Mouse (Mus musculus): Measurements from ENCODE around the gene Cd99l2.

- no peak for TF ChIP-seq MAX (IDR thresholded peaks at IDR 0.05)
- no peak for TF ChIP-seq CTCF (IDR thresholded peaks at IDR 0.05; ENCODE audit: control insufficient read depth, insufficient read depth, insufficient read length)
Measured at GRCm38 (mm10) chrX:71474296-71474956, 18.2 kb downstream of the Cd99l2 start.

Data from C2C12 (cell line).